Mouse (Mus musculus): ENCODE results near the gene Ctf1. TPM values are rescaled to one million over a fixed set of nuclear protein-coding genes. Genes with fewer than 3 reads are reported as not detected.

Gene Ctf1
- polyA plus RNA-seq, 1 experiment from 2014 or later, result 5.5 TPM

- Histone ChIP-seq H3K4me3 (ENCODE audit: low read depth, low read length) (peak overlapping the region; percentile 79), H3K4me2 (peak overlapping the region; percentile 94), H3K36me3 (ENCODE audit: control insufficient read depth, insufficient read depth, low read length) (peaks cover 13% of the 10 kb centered on the region; the same call in 1 of the 2 replicates), H3K9ac (ENCODE audit: low read depth, low read length) (peak overlapping the region; percentile 69), H3K27me3 (replicated peaks; ENCODE audit: control insufficient read depth, insufficient read depth, low read length) (no peaks in the 10 kb centered on the region), H3K9me3 (ENCODE audit: control insufficient read depth, low read length) (no peaks in the 10 kb centered on the region), H3K27ac (ENCODE audit: low read depth, low read length) (peak overlapping the region; percentile 93), H3K4me1 (replicated peaks; ENCODE audit: control insufficient read depth, insufficient read depth, low read length) (peaks cover 36% of the 10 kb centered on the region)
- DNase-seq (ENCODE audit: low spot score), result peak; percentile 67
- ATAC-seq (replicated peaks; ENCODE audit: low FRiP score), result peak; percentile 89
- 53% methylated on average over 17 of the region's 17 CpGs for WGBS
Observed at GRCm38 (mm10) chr7:127766851-127767609, 54.5 kb downstream of the Ctf1 start.

MicroRNA genes within 50 kb of the gene (microRNA counts, 519-probe panel; counts per million panel counts)
- microRNA mmu-miR-762, result 4,380 counts per million, percentile 29 among the panel's probes with 10 or more counts

Small RNA genes within 50 kb of the gene (microRNA-seq; reads per million reads assigned to microRNA genes)
- not detected for gene Mir762 (ENCODE audit: borderline number of aligned reads)

Other genes starting within 250 kb of the Ctf1 start
- 8.9 and 12.4 TPM in 2 replicates for gene Fbrs, start 233.5 kb upstream of the Ctf1 start, polyA plus RNA-seq (2014; fragmentation: Nextera tagmentation; extraction: Ambion mirVana)
- gene Srcap, start 200.8 kb upstream of the Ctf1 start, polyA plus RNA-seq (2014; fragmentation: Nextera tagmentation; extraction: Ambion mirVana), result 40.3 and 45.5 TPM in 2 replicates
- gene Gm42715, start 193.2 kb upstream of the Ctf1 start, polyA plus RNA-seq (2014; fragmentation: Nextera tagmentation; extraction: Ambion mirVana), result 13.0 and 16.1 TPM in 2 replicates
- gene Tmem265, start 151.3 kb upstream of the Ctf1 start, polyA plus RNA-seq (2014; fragmentation: Nextera tagmentation; extraction: Ambion mirVana), result 6.9 and 11.1 TPM in 2 replicates
- gene Phkg2, start 139.4 kb upstream of the Ctf1 start, polyA plus RNA-seq (2014; fragmentation: Nextera tagmentation; extraction: Ambion mirVana), result 41.6 and 41.7 TPM in 2 replicates
- gene Ccdc189, start 124.1 kb upstream of the Ctf1 start, polyA plus RNA-seq (2014; fragmentation: Nextera tagmentation; extraction: Ambion mirVana), result 5.4 and 6.2 TPM in 2 replicates
- 44.1 and 49.0 TPM in 2 replicates for gene Rnf40, start 124.0 kb upstream of the Ctf1 start, polyA plus RNA-seq (2014; fragmentation: Nextera tagmentation; extraction: Ambion mirVana)
- gene Zfp629, start 96.9 kb upstream of the Ctf1 start, polyA plus RNA-seq (2014; fragmentation: Nextera tagmentation; extraction: Ambion mirVana), result 8.3 and 9.8 TPM in 2 replicates
- 46.8 and 50.7 TPM in 2 replicates for gene Bcl7c, start 3.8 kb upstream of the Ctf1 start, polyA plus RNA-seq (2014; fragmentation: Nextera tagmentation; extraction: Ambion mirVana)
- 0.25 and 0.40 TPM in 2 replicates for gene Ctf2, start 19.4 kb downstream of the Ctf1 start, polyA plus RNA-seq (2014; fragmentation: Nextera tagmentation; extraction: Ambion mirVana)
- 3.1 and 3.7 TPM in 2 replicates for gene Fbxl19, start 31.8 kb downstream of the Ctf1 start, polyA plus RNA-seq (2014; fragmentation: Nextera tagmentation; extraction: Ambion mirVana)
- 22.0 and 23.7 TPM in 2 replicates for gene Orai3, start 57.1 kb downstream of the Ctf1 start, polyA plus RNA-seq (2014; fragmentation: Nextera tagmentation; extraction: Ambion mirVana)
- 24.2 and 26.0 TPM in 2 replicates for gene Setd1a, start 63.9 kb downstream of the Ctf1 start, polyA plus RNA-seq (2014; fragmentation: Nextera tagmentation; extraction: Ambion mirVana)
- gene Gm49388, start 72.9 kb downstream of the Ctf1 start, polyA plus RNA-seq (2014; fragmentation: Nextera tagmentation; extraction: Ambion mirVana), result not detected in 2 replicates
- gene Hsd3b7, start 87.9 kb downstream of the Ctf1 start, polyA plus RNA-seq (2014; fragmentation: Nextera tagmentation; extraction: Ambion mirVana), result 31.4 and 32.4 TPM in 2 replicates
- 16.1 and 19.4 TPM in 2 replicates for gene Stx4a, start 111.6 kb downstream of the Ctf1 start, polyA plus RNA-seq (2014; fragmentation: Nextera tagmentation; extraction: Ambion mirVana)
- gene Stx1b, start 111.8 kb downstream of the Ctf1 start, polyA plus RNA-seq (2014; fragmentation: Nextera tagmentation; extraction: Ambion mirVana), result 1.5 and 1.9 TPM in 2 replicates
- 15.1 and 15.8 TPM in 2 replicates for gene Zfp646, start 163.5 kb downstream of the Ctf1 start, polyA plus RNA-seq (2014; fragmentation: Nextera tagmentation; extraction: Ambion mirVana)
- 15.2 and 15.9 TPM in 2 replicates for gene Zfp668, start 164.1 kb downstream of the Ctf1 start, polyA plus RNA-seq (2014; fragmentation: Nextera tagmentation; extraction: Ambion mirVana)
- gene Prss53, start 178.2 kb downstream of the Ctf1 start, polyA plus RNA-seq (2014; fragmentation: Nextera tagmentation; extraction: Ambion mirVana), result 0.40 and 0.48 TPM in 2 replicates
- gene Gm21974, start 182.7 kb downstream of the Ctf1 start, polyA plus RNA-seq (2014; fragmentation: Nextera tagmentation; extraction: Ambion mirVana), result 0.08 TPM in 1 of 2 replicates, not detected in the other
- 108 and 110 TPM in 2 replicates for gene Vkorc1, start 182.9 kb downstream of the Ctf1 start, polyA plus RNA-seq (2014; fragmentation: Nextera tagmentation; extraction: Ambion mirVana)
- gene Bckdk, start 191.3 kb downstream of the Ctf1 start, polyA plus RNA-seq (2014; fragmentation: Nextera tagmentation; extraction: Ambion mirVana), result 126 and 132 TPM in 2 replicates
- 44.2 and 47.0 TPM in 2 replicates for gene Kat8, start 199.8 kb downstream of the Ctf1 start, polyA plus RNA-seq (2014; fragmentation: Nextera tagmentation; extraction: Ambion mirVana)
- gene Prss8, start 217.4 kb downstream of the Ctf1 start, polyA plus RNA-seq (2014; fragmentation: Nextera tagmentation; extraction: Ambion mirVana), result 3.4 and 6.3 TPM in 2 replicates
- 7.9 and 9.4 TPM in 2 replicates for gene Prss36, start 234.0 kb downstream of the Ctf1 start, polyA plus RNA-seq (2014; fragmentation: Nextera tagmentation; extraction: Ambion mirVana)